Comparison of ENCODE assay signal across 7 mouse cellular contexts in genomic region chr2:42740513-42740912, GRCm38 (mm10).
DNase-seq lines count a peak whose midpoint lies in the region; ATAC-seq and TF ChIP-seq lines count a peak whose summit lies in the region.
"Not testable (repeated sequence)": the region's sequence is repeated elsewhere in the genome, so short reads cannot be mapped to it uniquely, and the experiment has no call there.

No protein-coding gene starts in this region.

- TF ChIP-seq EP300 in ES-Bruce4 (IDR thresholded peaks at IDR 0.05; ENCODE audit: insufficient read depth, low read depth, low read length) = peak; percentile 72; the same call in 1 of the 2 replicates

- ATAC-seq in hindbrain, embryonic 14.5 days (ENCODE audit: low FRiP score) = not testable (repeated sequence)

- H3K27me3 ChIP-seq in ES-Bruce4 (ENCODE audit: control insufficient read depth, insufficient read depth, low read length, poor library complexity, severe bottlenecking); hindbrain, embryonic 14.5 days (ENCODE audit: control insufficient read depth, insufficient read depth, low read length): not testable (repeated sequence)

- not testable (repeated sequence) for H3K36me3 ChIP-seq in ES-Bruce4 (ENCODE audit: control insufficient read depth, insufficient read depth, low read length, poor library complexity, severe bottlenecking); ES-E14 (ENCODE audit: control insufficient read depth, insufficient read depth, low read length, poor library complexity, severe bottlenecking); hindbrain, embryonic 14.5 days (replicated peaks; ENCODE audit: control insufficient read depth, insufficient read depth)

- not testable (repeated sequence) for H3K9me3 ChIP-seq in ES-Bruce4 (replicated peaks; ENCODE audit: control insufficient read depth, insufficient read depth, low read length, poor library complexity, severe bottlenecking); ES-E14 (ENCODE audit: control insufficient read depth, insufficient read depth, low read depth, low read length); hindbrain, embryonic 14.5 days (ENCODE audit: control insufficient read depth, low read length)

- in situ Hi-C loops in ES-E14 (cut with MboI; ENCODE audit: low sequenced_read_pairs in 2 of 2, unreplicated experiment in 2 of 2) = not testable (repeated sequence)

- TF ChIP-seq CTCF in ES-Bruce4 (IDR thresholded peaks at IDR 0.05; ENCODE audit: low read depth, low read length) = not testable (repeated sequence)

- WGBS in hindbrain, embryonic 14.5 days = 74% methylated on average over 6 of the region's 6 CpGs

- H3K4me3 ChIP-seq in ES-Bruce4 (ENCODE audit: low read depth, low read length); ES-E14 (ENCODE audit: insufficient read depth in 1 of 2, low read depth in 1 of 2, low read length in 2 of 2, poor library complexity in 1 of 2, severe bottlenecking in 1 of 2); hindbrain, embryonic 14.5 days (replicated peaks; ENCODE audit: low read length): not testable (repeated sequence)

- not testable (repeated sequence) for H3K4me1 ChIP-seq in ES-Bruce4 (ENCODE audit: control insufficient read depth, insufficient read depth, low read length); ES-E14 (ENCODE audit: control insufficient read depth in 2 of 2, insufficient read depth in 2 of 2, low read length in 2 of 2, poor library complexity in 1 of 2); hindbrain, embryonic 14.5 days (replicated peaks; ENCODE audit: control insufficient read depth, insufficient read depth, low read length)

- not testable (repeated sequence) for TF ChIP-seq POLR2A in ES-Bruce4 (IDR thresholded peaks at IDR 0.05; ENCODE audit: insufficient read depth, low read length)

- not testable (repeated sequence) for H3K27ac ChIP-seq in ES-Bruce4 (ENCODE audit: insufficient read depth, low read length); hindbrain, embryonic 14.5 days
- peak overlapping the region; percentile 12; the same call in 1 of the 2 replicates for H3K27ac ChIP-seq in ES-E14 (ENCODE audit: insufficient read depth, low read depth, low read length, poor library complexity, severe bottlenecking)

- DNase-seq in ES-CJ7 (ENCODE audit: low read depth, low spot score) = peak; percentile 80
- peak; percentile 30 for DNase-seq in ES-E14 (ENCODE audit: low read depth, low spot score)
- peak; percentile 77 for DNase-seq in R1 (ENCODE audit: low read depth, low spot score)
- peak; percentile 18 for DNase-seq in WW6 (ENCODE audit: low read depth, low spot score)
- DNase-seq in ZHBTc4 (ENCODE audit: low read depth, low spot score) = peak; percentile 80
- DNase-seq in hindbrain, embryonic 14.5 days (ENCODE audit: low spot score) = peak; percentile 13

- H3K9ac ChIP-seq in ES-Bruce4 (ENCODE audit: low read depth, poor library complexity, severe bottlenecking); ES-E14 (ENCODE audit: insufficient read depth, low read depth, low read length, poor library complexity, severe bottlenecking); hindbrain, embryonic 14.5 days: not testable (repeated sequence)

- not testable (repeated sequence) for H3K4me2 ChIP-seq in hindbrain, embryonic 14.5 days (replicated peaks)

Comparison
In these comparisons a context has a peak if more than half of its experiments do, and no peak if none do; other contexts are left out.
1. DNase-seq: peak in every context shown above with its lines; median percentile 80 in ES-CJ7; 80 in ZHBTc4; 77 in R1; 30 in ES-E14; 18 in WW6; 13 in hindbrain, embryonic 14.5 days.